Mouse (Mus musculus) olfactory bulb, adult 2 months (tissue): ENCODE measurements around the gene Tfb2m.

Experiments
- CTCF ChIP-seq: fragments of 200-500 bp; IDR thresholded peaks from 2 replicates; pipeline ENCODE4 v1.5.1; 2012; ENCODE audit warnings: low read depth, mild to moderate bottlenecking, low read length, moderate library complexity; ENCODE audit not compliant: insufficient read depth
- POLR2A ChIP-seq: fragments of 200-500 bp; IDR thresholded peaks from 2 replicates; pipeline ENCODE4 v1.6.1; 2012; ENCODE audit warnings: mild to moderate bottlenecking, low read depth, low read length, moderate library complexity; ENCODE audit not compliant: insufficient read depth

- TF ChIP-seq CTCF (no peak), POLR2A (no peak)
Measured at GRCm38 (mm10) chr1:179581422-179581821, 35.4 kb upstream of the Tfb2m start.
